Mouse (Mus musculus): ENCODE results near the gene Gm1673.
"Not testable (repeated sequence)": the region's sequence is repeated elsewhere in the genome, so short reads cannot be mapped to it uniquely, and the experiment has no call there.

Gm1673 gene

GRCm38 (mm10) chr5:33983309-33984121, at the start of gene Gm1673:
Gene Gm1673, plus strand, starts transcription at chr5:33983433.
- DNase-seq: peak; percentile 94

GRCm38 (mm10) chr5:33934081-33934480, 49.2 kb upstream of the Gm1673 start:
- DNase-seq: no peak

GRCm38 (mm10) chr5:33934877-33935276, 48.4 kb upstream of the Gm1673 start:
- DNase-seq: no peak

GRCm38 (mm10) chr5:33935700-33936111, 47.5 kb upstream of the Gm1673 start:
- DNase-seq: no peak

- DNase-seq: peak; percentile 99
These were observed 47.0 kb upstream of the Gm1673 start, which contains the start of gene Nelfa for GRCm38 (mm10) chr5:33936120-33936707. Gene Nelfa, minus strand, starts transcription at chr5:33936413.

- no peak for DNase-seq
These were observed 46.0 kb upstream of the Gm1673 start for GRCm38 (mm10) chr5:33937230-33937629.

DNA sequence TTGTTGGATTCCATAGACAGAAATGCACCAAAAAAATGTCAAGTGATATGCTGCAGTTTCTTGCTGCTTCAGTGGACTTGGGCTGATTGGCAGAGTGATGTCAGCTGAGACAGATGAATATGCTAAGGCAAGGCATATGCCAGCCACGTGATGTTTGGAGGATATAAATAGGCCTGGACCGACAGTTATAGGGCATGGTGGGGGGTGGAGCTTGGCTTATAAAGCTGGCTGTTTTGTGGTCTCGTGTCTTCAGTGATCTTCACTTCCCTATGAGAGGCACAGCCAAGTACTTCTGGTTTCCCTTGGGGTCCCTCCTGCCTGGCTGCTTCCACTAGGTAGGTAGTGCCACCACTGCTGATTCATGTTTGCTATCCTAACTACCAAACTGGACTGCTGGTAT, 44.8 kb upstream of the Gm1673 start:
- DNase-seq: no peak

DNA sequence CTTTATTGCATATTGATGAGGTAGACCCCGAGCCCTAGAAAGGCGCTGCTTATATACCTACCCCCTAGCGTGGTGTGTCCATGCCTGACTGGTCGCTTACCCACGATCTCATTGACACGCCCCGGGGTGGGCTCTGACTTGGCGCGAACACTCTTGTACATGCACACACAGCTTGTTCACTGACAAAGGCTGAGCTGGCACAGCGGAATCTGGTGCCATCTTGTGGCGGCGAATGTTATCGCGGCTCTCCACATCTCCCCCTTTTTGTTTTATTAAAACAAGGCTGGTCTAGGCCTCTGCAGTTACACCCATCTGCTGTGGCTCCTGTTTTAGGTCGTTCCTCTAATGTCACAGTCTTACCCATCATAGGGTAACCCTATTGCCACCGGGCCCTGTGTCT, 36.2 kb upstream of the Gm1673 start:
- DNase-seq: not testable (repeated sequence)

- peak; percentile 62 for DNase-seq
These were observed 34.9 kb upstream of the Gm1673 start for GRCm38 (mm10) chr5:33948314-33948713.

- no peak for DNase-seq
These were observed 29.6 kb upstream of the Gm1673 start for GRCm38 (mm10) chr5:33953471-33954185.

GRCm38 (mm10) chr5:33954354-33954753, 28.9 kb upstream of the Gm1673 start:
- DNase-seq: peak; percentile 86

GRCm38 (mm10) chr5:33955868-33956267, 27.4 kb upstream of the Gm1673 start:
- no peak for DNase-seq

- DNase-seq: no peak
These were observed 23.9 kb upstream of the Gm1673 start for GRCm38 (mm10) chr5:33959382-33959781.

- DNase-seq: no peak
These were observed 8.5 kb upstream of the Gm1673 start for GRCm38 (mm10) chr5:33974736-33975135.

GRCm38 (mm10) chr5:33976267-33976666, 7.0 kb upstream of the Gm1673 start:
- DNase-seq: no peak

DNA sequence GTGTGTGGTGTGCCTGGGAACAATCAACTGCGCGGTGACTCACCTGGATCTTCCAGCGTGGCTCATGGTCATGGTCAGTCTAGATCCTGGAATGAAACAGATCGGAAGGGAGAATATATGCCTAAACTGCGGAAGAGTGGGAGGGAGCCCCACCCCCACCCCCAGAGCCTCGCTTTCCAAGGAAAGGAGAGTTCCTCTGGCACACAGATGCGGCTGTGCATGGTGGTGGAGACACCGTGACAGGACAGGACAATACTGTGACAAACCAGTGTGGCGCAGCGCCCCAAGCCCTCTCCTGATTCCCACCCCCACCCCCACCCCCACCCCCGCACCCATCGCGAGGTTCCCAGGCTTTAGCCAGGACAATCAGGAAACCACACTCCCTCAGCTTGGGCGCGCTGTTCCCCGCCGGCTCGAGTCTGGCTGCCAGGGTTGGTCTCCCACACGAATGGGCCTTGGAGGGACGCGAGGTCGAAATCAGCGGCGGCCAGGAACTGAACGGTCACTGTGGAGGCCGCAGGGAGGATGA, 438 bp upstream of the Gm1673 start:
- no peak for DNase-seq

DNA sequence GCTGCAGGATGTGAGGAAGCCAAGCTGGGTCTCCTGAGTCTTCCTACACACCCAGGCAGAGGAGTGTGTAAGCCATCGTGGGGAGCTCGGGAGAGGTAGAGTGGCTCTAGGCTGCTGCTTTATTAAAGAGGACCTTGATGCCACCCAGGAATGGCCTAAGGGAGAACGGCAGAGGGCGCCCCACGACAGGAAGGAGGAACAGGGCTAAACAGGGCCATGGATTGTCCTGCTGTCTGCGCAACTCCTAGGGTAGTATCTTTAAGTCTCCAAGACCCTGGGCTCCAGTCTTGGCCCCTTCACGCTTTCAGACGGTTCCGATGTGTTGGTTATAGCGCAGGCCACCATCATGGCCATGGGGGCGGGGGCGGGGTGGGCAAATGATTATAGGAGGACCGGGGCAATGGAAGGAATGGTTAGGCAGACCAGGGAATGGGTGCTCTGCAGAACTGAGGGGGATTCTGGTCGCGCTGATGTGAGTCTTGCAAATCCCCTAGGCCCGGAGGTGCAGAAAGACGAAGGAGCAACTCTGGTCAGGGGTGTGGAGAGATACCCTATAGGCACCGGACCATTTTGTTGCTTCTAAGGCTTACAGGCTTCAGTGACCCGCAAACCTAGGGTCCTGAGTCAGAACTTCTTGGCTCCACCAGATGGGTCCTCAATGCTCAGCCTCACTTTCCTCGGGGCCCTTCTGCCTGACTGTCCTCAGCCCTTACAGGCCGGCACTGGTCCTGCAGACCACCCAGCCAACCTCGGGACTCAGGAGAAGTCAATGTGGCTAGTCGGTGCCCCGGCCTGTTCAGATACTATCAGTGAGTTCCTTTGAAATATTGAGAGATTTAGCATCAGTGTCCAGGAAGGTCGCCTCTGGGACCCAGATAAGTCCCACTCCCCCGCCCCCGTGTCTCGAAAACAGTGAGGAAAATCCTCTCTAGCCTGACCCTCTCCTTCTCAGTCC, 11.7 kb downstream of the Gm1673 start:
- peak; percentile 72 for DNase-seq

- peak; percentile 91 for DNase-seq
These were observed 12.8 kb downstream of the Gm1673 start, which contains the start of gene Nat8l for GRCm38 (mm10) chr5:33995843-33996693. Gene Nat8l, plus strand, starts transcription at chr5:33995984.

GRCm38 (mm10) chr5:33996694-33997045, 13.4 kb downstream of the Gm1673 start:
- no peak for DNase-seq

GRCm38 (mm10) chr5:33997051-33997741, 14.0 kb downstream of the Gm1673 start:
- peak; percentile 64 for DNase-seq
